Mouse (Mus musculus) right cerebral cortex, postnatal 14 days (tissue): Measurements from ENCODE around the gene Plcb1.
A peak's percentile ranks its signal among the peaks of the same experiment; 100 is the strongest.

Experiments
- DNase-seq: peaks from one replicate; pipeline ENCODE4 v3.0.0; 2022

Gene Plcb1

GRCm38 (mm10) chr2:134838888-134839287, 53.0 kb downstream of the Plcb1 start:
- no peak for DNase-seq

- DNase-seq: no peak
Observed at GRCm38 (mm10) chr2:134842883-134843282, 57.0 kb downstream of the Plcb1 start.

GRCm38 (mm10) chr2:134844391-134845238, 58.7 kb downstream of the Plcb1 start:
- DNase-seq: no peak

GRCm38 (mm10) chr2:134845239-134845738, 59.4 kb downstream of the Plcb1 start:
- DNase-seq: no peak

GRCm38 (mm10) chr2:134846555-134846954, 60.7 kb downstream of the Plcb1 start:
- no peak for DNase-seq

DNA sequence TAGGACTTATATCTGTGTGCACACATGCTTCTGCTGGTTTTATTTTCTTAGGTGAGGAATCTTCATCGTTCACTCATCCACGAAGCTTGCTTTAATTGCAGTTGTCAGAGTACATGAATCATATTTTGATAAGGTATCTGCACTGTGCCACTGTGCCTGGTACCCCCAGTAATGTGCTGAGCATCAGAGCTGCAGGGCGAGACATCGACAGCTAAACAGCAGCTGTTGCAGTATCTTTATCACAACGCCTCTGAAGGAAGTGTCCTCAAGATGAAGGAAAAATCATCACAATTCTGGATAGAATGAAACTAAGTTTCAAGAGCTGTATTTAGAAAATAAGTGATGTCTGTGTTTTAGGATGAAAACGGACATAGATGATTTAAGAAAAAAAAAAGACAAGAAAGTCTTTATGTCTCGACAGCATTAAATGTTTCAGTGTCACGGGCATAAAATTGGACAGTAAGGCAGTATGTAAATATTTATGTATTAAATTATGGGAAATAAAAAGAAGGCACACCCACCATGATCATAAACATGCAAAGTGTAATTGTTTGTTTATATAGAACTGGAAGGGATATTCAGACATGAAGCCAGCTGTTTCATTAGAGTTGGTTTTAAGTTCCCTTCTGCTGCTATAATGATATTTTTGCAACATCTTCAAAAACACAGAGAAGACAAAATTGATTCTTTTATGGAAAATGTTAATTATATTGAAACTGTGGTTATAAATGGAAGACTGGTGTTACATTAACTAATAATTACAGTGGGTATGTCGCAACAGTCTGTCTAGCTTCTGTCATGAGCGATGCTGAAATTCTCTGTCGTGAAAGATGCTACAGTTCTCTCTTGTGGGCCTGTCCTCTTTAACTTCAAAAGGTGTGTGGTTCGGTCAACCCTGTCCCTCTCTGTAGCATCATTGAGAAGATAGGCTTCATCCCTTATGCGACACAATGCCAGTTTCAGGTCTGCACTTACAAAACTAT, 65.6 kb downstream of the Plcb1 start:
- no peak for DNase-seq

GRCm38 (mm10) chr2:134856239-134856638, 70.4 kb downstream of the Plcb1 start:
- DNase-seq: no peak

- no peak for DNase-seq
Observed at GRCm38 (mm10) chr2:134856691-134857090, 70.8 kb downstream of the Plcb1 start.

DNA sequence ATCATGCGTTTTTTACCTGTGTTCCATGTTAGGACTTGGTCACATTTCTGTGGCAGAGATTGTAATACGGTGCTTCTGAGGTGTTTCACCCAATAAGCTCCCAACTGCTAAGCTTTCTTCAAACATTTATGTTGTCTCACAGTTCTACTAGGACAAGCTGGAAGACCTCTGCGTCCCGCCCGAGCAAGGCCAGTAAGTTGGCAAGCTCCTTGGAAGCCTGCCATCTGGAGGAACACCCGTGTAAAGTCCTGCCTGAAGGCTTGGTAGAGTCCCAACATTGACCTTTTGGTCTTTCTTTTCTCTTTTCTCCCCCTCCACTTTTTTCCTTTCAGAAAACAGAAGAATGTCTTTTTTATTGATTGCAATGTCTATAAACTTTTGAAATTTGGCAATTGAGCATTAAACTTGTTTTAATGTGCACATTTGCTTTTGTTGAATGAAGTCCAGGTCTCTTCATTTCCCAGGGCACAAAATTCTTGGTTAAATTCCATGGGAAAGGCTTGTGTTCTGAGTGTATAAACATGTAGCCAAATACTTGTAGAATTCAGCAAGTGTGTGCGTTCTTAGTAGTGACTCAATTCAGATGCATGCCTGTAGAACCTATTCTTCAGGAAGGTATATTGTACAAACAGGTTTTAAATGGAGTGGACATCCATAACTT, 79.2 kb downstream of the Plcb1 start:
- DNase-seq: peak; percentile 18

DNA sequence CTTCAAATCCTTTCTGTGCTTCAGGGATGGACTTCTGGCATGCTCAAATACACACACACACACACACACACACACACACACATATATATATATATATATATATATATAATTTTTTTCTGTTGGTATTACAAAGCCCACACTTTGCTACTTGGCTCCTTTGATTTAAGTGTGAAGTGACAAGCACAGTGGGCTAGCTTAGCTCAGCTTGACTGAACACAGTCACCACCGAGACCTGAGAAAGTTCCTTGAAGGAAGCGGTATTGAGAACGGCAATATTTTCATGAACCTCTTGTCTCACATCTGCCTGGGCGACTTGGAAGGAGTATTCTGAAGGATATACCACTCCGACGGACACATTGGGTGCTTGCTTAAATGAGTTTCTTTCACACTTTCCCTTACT, 81.5 kb downstream of the Plcb1 start:
- DNase-seq: no peak

- DNase-seq: no peak
Observed at GRCm38 (mm10) chr2:134871692-134872489, 86.0 kb downstream of the Plcb1 start.

DNA sequence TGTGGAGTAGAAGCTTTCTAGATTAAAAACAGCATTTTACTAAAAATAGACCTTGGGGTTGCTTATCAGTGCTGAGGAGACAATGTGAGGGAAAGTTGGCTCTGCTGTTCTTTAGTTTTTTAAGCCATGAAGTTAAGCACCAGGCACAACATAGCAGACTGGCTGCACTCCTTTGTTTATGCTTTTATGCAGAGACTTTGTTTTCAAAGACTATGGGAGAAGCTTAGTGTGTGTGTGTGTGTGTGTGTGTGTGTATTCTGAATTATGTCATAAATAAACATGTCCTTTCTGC, 86.6 kb downstream of the Plcb1 start:
- DNase-seq: no peak

GRCm38 (mm10) chr2:134877148-134877547, 91.3 kb downstream of the Plcb1 start:
- no peak for DNase-seq

GRCm38 (mm10) chr2:134891207-134891606, 105.3 kb downstream of the Plcb1 start:
- no peak for DNase-seq

- DNase-seq: no peak
Observed at GRCm38 (mm10) chr2:134894776-134895175, 108.9 kb downstream of the Plcb1 start.

DNA sequence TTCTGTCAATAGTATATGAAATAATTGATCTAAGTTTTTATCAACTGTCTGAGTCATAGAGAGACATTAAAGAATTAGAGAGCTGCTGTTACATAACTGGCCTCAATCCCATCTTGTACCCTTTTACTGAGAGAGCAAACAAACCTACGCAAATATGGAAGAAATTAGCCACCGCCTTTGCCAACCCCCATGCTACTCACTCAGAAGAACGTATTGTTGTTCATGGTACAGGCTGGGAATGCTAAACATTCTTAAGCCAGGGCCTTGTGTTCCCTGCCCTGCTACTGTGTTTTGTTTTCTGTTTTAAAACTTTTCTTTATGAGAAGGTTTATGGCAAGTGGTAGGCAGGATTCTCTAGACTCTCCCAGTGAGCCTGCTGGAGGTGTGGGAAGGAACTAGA, 110.3 kb downstream of the Plcb1 start:
- no peak for DNase-seq

- no peak for DNase-seq
Observed at GRCm38 (mm10) chr2:134897083-134897482, 111.2 kb downstream of the Plcb1 start.

DNA sequence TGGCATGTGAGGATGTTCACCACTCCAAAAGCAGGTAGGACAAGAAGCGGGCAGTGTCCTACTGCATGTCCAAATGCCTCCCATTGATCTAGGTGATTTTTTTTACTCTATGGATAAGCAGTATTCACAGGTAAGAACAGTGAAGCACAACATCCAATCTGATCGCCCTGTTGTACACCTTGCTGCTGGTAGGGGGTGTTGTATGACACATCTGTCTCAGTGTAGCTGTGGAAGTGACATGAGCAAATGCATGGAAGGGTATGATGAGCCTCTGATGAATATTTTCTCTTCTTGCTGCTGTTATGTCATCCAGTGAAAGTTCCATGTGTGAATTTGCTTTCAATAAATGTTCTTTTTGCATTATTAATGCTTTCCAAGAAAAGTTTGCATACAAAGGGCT, 115.7 kb downstream of the Plcb1 start:
- DNase-seq: no peak

DNA sequence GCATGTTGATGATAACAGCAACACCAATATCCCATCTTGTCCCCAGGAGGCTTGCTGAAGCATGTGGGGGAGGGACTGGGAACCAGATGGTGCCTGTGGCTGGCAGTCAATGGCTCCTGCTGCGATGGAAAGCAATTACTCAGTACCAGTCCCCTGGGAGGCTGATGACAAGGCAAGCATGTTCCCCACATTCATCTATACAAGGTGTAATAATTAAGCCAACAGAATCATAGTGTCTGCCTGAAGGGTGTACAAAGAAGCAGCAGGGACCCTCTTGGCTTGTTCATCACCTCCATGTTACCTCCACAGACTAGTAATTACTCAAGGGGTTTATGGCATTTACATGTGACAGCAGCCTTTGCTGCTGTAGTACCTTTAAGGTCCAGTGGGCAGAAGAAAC, 125.0 kb downstream of the Plcb1 start:
- no peak for DNase-seq

- no peak for DNase-seq
Observed at GRCm38 (mm10) chr2:134911360-134911759, 125.5 kb downstream of the Plcb1 start.

GRCm38 (mm10) chr2:134912616-134913015, 126.7 kb downstream of the Plcb1 start:
- no peak for DNase-seq

DNA sequence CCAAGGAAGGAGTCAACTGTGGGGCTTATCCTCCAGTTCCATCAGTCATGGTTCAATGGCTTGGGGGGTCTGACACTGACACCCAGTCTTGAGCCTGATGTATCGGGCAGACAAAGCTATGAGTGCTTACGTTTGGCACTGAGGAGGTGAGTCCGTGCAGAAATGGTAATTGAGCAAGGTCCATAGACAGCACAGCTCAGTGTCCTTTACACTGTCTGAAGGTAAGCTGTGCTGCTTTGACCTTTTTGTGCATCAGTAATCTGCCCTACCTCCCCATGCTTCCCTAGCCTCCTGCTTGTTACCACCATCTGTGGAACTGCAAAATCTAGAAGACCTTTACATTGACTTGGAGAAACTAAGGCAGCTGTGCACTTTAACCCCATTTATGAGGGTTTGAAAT, 127.7 kb downstream of the Plcb1 start:
- DNase-seq: no peak
